Mouse (Mus musculus): Measurements from ENCODE around the gene Taar2. TPM values are rescaled to one million over a fixed set of nuclear protein-coding genes. Genes with fewer than 3 reads are reported as not detected.

The Taar2 gene
- polyA plus RNA-seq (2017; shearing (Covaris generic)) = not detected

GRCm38 (mm10) chr10:23938312-23938711, at the start of gene Taar2:
Gene Taar2, plus strand, starts transcription at chr10:23938572.

GRCm38 (mm10) chr10:23894601-23895349, 43.6 kb upstream of the Taar2 start, which contains the start of gene Vnn1:
Gene Vnn1, plus strand, starts transcription at chr10:23894688.

GRCm38 (mm10) chr10:23920056-23920455, 18.3 kb upstream of the Taar2 start, which contains the start of gene Taar1:
Gene Taar1, plus strand, starts transcription at chr10:23920356.

GRCm38 (mm10) chr10:23949508-23950005, 11.2 kb downstream of the Taar2 start, which contains the start of gene Taar3:
Gene Taar3, plus strand, starts transcription at chr10:23949558.

GRCm38 (mm10) chr10:23960444-23960915, 22.1 kb downstream of the Taar2 start, which contains the start of gene Taar4:
Gene Taar4, plus strand, starts transcription at chr10:23960494.

GRCm38 (mm10) chr10:23970656-23971165, 32.3 kb downstream of the Taar2 start, which contains the start of gene Taar5:
Gene Taar5, plus strand, starts transcription at chr10:23970706.

GRCm38 (mm10) chr10:23985546-23985945, 47.2 kb downstream of the Taar2 start, which contains the start of gene Taar6:
Gene Taar6, minus strand, starts transcription at chr10:23985646.

Other genes starting within 250 kb of the Taar2 start
- 43.5 TPM for gene Rps12, start 151.3 kb upstream of the Taar2 start, polyA plus RNA-seq (2017; shearing (Covaris generic))
- gene Slc18b1, start 141.6 kb upstream of the Taar2 start, polyA plus RNA-seq (2017; shearing (Covaris generic)) = not detected
- not detected for gene Vnn3, start 87.1 kb upstream of the Taar2 start, polyA plus RNA-seq (2017; shearing (Covaris generic))
- not detected for gene Vnn1, start 43.9 kb upstream of the Taar2 start, polyA plus RNA-seq (2017; shearing (Covaris generic))
- gene Taar1, start 18.2 kb upstream of the Taar2 start, polyA plus RNA-seq (2017; shearing (Covaris generic)) = not detected
- gene Taar3, start 11.0 kb downstream of the Taar2 start, polyA plus RNA-seq (2017; shearing (Covaris generic)) = not detected
- gene Taar4, start 21.9 kb downstream of the Taar2 start, polyA plus RNA-seq (2017; shearing (Covaris generic)) = not detected
- not detected for gene Taar5, start 32.1 kb downstream of the Taar2 start, polyA plus RNA-seq (2017; shearing (Covaris generic))
- gene Taar6, start 47.1 kb downstream of the Taar2 start, polyA plus RNA-seq (2017; shearing (Covaris generic)) = not detected
- not detected for gene Taar7a, start 54.9 kb downstream of the Taar2 start, polyA plus RNA-seq (2017; shearing (Covaris generic))
- gene Taar7b, start 61.4 kb downstream of the Taar2 start, polyA plus RNA-seq (2017; shearing (Covaris generic)) = not detected
- not detected for gene Taar7d, start 88.7 kb downstream of the Taar2 start, polyA plus RNA-seq (2017; shearing (Covaris generic))
- gene Taar7e, start 99.0 kb downstream of the Taar2 start, polyA plus RNA-seq (2017; shearing (Covaris generic)) = not detected
- gene Taar7f, start 110.9 kb downstream of the Taar2 start, polyA plus RNA-seq (2017; shearing (Covaris generic)) = not detected
- not detected for gene Taar8a, start 137.9 kb downstream of the Taar2 start, polyA plus RNA-seq (2017; shearing (Covaris generic))
- gene Taar8b, start 153.7 kb downstream of the Taar2 start, polyA plus RNA-seq (2017; shearing (Covaris generic)) = not detected
- gene Taar8c, start 163.3 kb downstream of the Taar2 start, polyA plus RNA-seq (2017; shearing (Covaris generic)) = not detected
- not detected for gene Taar9, start 171.0 kb downstream of the Taar2 start, polyA plus RNA-seq (2017; shearing (Covaris generic))
- gene Stx7, start 210.7 kb downstream of the Taar2 start, polyA plus RNA-seq (2017; shearing (Covaris generic)) = 22.1 TPM